Mouse (Mus musculus) heart, embryonic 16.5 days (tissue): ENCODE results near the gene Thap2. TPM values are rescaled to one million over a fixed set of nuclear protein-coding genes. Genes with fewer than 3 reads are reported as not detected.
A peak's percentile ranks its signal among the peaks of the same experiment; 100 is the strongest.

ENCODE experiments used
- ATAC-seq: fragments of 200-750 bp; cut with Nextera tagmentation; replicated peaks from 2 replicates; pipeline ENCODE4 v1.8.0; 2017; ENCODE audit warnings: moderate number of reproducible peaks; ENCODE audit not compliant: insufficient read depth, low FRiP score; ENCODE audit errors: extremely low read depth
- H3K27ac ChIP-seq: fragments of 300-500 bp; sonication (generic); 2 replicates; pipeline ENCODE4 v1.5.1; 2014; ENCODE audit warnings: mild to moderate bottlenecking, low read length, control low read depth, moderate library complexity
- H3K27me3 ChIP-seq: fragments of 300-500 bp; sonication (generic); 2 replicates; pipeline ENCODE4 v1.6.1; 2014; ENCODE audit warnings: low read length, mixed read lengths; ENCODE audit not compliant: control insufficient read depth, insufficient read depth
- H3K36me3 ChIP-seq: fragments of 300-500 bp; sonication (generic); 2 replicates; pipeline ENCODE4 v1.6.1; 2014; ENCODE audit not compliant: control insufficient read depth, insufficient read depth
- H3K4me1 ChIP-seq: fragments of 300-500 bp; sonication (generic); 2 replicates; pipeline ENCODE4 v1.6.1; 2014; ENCODE audit warnings: low read length, mixed read lengths; ENCODE audit not compliant: control insufficient read depth, insufficient read depth
- H3K4me2 ChIP-seq: fragments of 300-500 bp; sonication (generic); 2 replicates; pipeline ENCODE4 v1.6.1; 2014; ENCODE audit warnings: low read depth, mild to moderate bottlenecking, control low read depth, low read length
- H3K4me3 ChIP-seq: fragments of 300-500 bp; sonication (generic); 2 replicates; pipeline ENCODE4 v1.5.1; 2014; ENCODE audit warnings: mild to moderate bottlenecking, control low read depth, low read length
- H3K9ac ChIP-seq: fragments of 300-500 bp; sonication (generic); 2 replicates; pipeline ENCODE4 v1.6.1; 2014; ENCODE audit warnings: low read length, control low read depth
- H3K9me3 ChIP-seq: fragments of 300-500 bp; sonication (generic); replicated peaks from 2 replicates; pipeline ENCODE4 v1.6.1; 2016; ENCODE audit warnings: low read length; ENCODE audit not compliant: control insufficient read depth
- WGBS: fragments of 180-500 bp; shearing (Covaris S2); extraction: QIAGEN DNeasy Blood & Tissue Kit; methylation state at CpG from one replicate; pipeline ENCODE4 v1.1.7; 2014; 5-methylcytosine and 5-hydroxymethylcytosine counted together
- polyA plus RNA-seq: library from polyadenylated mRNA; unstranded; fragments of >200 nt; fragmentation: Nextera tagmentation; extraction: Ambion mirVana; gene quantifications from 2 replicates; pipeline ENCODE4 v1.2.1, GENCODE M21; 2015

Thap2 gene
- polyA plus RNA-seq, 1 experiment from 2014 or later = 15.8 TPM

DNA sequence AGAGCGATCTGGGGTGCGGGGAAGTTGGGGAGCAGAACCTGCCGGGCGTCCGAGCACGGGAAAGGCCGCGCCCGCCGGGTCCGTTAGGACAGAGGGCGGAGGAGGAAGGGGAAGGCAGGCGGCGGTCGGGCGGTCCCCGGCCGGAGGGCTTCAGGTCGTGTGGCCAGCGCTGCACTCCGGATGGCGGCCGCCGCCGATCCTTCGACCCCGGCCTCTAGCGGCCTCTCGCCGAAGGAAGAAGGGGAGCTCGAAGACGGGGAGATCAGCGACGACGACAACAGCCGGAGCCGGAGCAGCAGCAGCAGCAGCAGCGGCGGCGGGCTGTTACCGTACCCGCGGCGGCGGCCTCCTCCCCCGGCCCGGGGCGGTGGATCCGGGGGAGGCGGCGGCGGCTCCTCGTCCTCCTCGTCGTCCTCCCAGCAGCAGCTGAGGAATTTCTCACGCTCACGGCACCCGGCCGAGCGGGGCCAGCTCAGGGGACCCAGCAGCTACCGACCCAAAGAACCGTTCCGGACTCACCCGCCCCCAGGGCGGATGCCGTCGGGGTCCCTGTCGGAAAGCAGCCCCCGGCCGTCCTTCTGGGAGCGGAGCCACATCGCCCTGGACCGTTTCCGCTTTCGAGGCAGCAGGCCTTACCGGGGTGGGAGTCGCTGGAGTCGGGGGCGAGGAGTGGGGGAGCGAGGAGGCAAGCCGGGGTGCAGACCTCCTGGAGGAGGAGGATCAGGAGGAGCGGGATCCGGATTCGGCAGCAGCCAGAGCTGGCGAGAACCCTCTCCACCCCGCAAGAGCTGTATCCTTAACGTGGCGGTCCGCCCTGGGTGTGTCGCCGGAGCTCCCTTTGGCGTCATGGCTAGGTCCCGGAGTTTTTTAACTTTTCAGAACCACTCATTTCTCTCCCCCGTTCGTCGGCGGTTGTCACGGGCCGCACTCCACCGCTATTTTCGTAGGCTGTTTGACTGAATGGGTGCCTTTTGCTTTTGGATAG is 1.1 kb upstream of the Thap2 start:
- peak; percentile 38 for ATAC-seq
- peak overlapping the region; percentile 91 for H3K4me3 ChIP-seq
- under 1% methylated on average over 94 of the region's 101 CpGs for WGBS

DNA sequence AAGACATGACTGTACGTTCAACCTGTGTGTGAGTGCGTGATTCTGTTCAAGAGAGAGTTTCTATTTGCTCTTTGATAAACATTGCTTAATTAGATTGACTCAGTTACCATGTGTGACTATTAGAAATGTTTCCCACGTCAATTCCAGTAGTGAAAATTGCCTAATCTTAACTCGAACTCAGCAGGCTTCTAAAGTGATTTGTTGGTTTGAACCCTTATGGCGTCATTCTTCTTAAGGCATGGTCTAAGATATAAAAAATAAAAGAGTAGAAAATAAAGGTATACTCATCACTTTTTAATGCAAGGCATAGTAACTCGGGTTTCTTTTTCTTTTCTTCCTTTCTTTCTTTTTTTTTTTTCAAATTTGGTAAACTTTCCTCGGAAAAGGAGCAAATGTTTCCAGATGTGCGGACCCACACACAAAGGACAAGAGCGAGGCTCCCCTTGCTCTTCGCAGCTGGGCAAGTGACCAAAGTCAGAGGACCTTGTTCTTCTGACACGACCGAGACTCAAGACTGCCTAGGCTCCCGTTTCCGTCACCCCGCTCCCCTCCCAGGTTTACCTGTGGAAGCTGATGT is 511 bp downstream of the Thap2 start:
- no peaks in the 10 kb centered on the region for H3K9me3 ChIP-seq
- H3K4me1 ChIP-seq = peaks cover 27% of the 10 kb centered on the region
- ATAC-seq = no peak
- no peaks in the 10 kb centered on the region for H3K36me3 ChIP-seq
- peak overlapping the region; percentile 91 for H3K4me3 ChIP-seq
- peak overlapping the region; percentile 93 for H3K9ac ChIP-seq
- no peaks in the 10 kb centered on the region for H3K27me3 ChIP-seq
- H3K4me2 ChIP-seq = peak overlapping the region; percentile 82
- WGBS = 1% methylated on average over 15 of the region's 15 CpGs
- H3K27ac ChIP-seq = peak overlapping the region; percentile 97

More for the DNA sequence above, 1.1 kb upstream of the Thap2 start:
- H3K9ac ChIP-seq = peak overlapping the region; percentile 98
- no peaks in the 10 kb centered on the region for H3K27me3 ChIP-seq
- peaks cover 5% of the 10 kb centered on the region; the same call in 1 of the 2 replicates for H3K36me3 ChIP-seq
- peak overlapping the region; percentile 98 for H3K27ac ChIP-seq
- peak overlapping the region; percentile 87 for H3K4me2 ChIP-seq
- H3K9me3 ChIP-seq = no peaks in the 10 kb centered on the region
- H3K4me1 ChIP-seq = peaks cover 27% of the 10 kb centered on the region

DNA sequence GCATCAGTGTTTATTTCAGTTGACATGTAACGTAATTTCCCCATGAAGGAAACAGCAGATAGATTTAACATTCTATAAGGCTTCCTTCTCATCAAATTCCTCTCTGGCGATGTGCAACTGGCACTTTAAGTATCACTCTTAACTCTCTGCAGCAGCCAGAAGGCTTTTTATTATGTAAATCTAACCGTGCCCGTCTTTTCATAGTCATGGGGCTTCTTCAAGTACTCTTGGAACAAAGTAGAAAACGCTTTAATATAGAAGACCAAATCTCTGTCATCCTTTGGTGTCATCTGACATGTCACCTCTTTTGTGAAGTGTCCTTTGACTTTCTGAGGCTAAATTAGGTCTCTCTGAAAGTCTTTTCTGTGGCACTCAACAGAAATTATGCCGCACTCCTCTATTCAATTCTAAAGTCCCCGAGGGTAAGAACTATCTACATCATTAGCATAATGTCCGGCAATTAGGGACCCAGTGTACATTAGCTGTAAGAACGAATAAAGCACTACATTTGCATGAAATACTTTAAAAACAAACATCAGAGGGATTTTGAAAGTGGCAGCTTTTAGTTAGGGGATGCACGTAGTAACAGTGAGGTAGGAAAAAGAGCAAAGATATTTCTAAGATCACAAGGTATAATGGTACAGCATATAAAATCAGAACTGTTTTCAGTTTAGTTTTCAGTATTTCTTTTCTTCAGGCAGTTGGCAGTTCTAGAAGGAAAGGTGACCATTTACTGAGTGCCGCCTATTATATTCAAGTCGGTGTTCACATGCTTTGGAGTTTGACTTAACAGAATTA is 1.2 kb downstream of the Thap2 start:
- Histone ChIP-seq H3K36me3 (no peaks in the 10 kb centered on the region), H3K27me3 (no peaks in the 10 kb centered on the region), H3K4me3 (peak overlapping the region; percentile 91), H3K4me1 (peaks cover 25% of the 10 kb centered on the region), H3K4me2 (peak overlapping the region; percentile 82), H3K27ac (peak overlapping the region; percentile 65), H3K9ac (peak overlapping the region; percentile 93), H3K9me3 (no peaks in the 10 kb centered on the region)
- no peak for ATAC-seq
- 38% methylated on average over 12 of the region's 12 CpGs for WGBS

DNA sequence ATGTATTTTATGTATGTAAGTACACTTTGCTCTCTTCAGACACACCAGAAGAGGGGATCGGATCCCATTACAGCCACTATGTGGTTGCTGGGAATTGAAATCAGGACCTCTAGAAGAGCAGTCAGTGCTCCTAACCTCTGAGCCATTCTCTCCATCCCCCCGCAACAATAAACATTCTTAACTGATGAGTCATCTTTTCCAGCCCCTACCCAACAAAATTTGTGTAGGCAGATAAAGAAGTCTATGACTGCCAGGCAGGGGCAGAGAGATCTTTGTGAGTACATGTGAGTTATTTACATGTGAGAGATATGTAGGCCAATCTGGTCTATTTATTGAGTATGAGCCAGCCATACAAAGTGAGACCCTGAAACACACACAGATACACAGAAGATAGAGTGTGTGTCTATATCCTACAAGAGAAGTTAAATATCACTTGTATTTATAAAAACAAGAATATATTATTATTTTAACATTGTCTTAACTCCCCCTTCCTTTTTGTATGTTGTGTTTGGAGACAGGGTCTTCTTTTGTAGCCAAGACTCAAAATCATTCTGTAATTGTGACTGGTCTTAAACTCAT is 2.6 kb downstream of the Thap2 start:
- no peak overlapping the region for H3K4me2 ChIP-seq
- WGBS = 40% methylated on average over 2 of the region's 2 CpGs

DNA sequence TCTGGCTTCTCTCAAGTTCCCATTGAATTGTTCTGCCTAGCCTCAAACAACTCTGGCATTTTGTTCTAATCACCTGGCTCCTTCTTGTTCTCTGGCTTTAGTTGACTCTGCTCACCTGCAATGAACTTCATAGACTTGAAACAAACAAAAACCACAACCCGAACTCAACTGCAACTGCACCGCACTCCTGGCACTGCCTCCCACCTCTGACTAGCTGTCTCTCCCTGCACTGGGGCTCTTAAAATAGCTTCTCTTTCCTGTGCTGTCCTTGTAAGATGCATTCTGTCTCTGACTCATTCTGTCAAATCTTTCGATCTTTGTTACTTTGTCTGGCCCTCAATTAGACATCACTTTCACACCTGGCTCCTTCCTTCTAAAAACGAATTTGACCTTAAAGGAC is 21.1 kb downstream of the Thap2 start:
- Histone ChIP-seq H3K4me3 (peak overlapping the region; percentile 74), H3K36me3 (no peaks in the 10 kb centered on the region), H3K9ac (peak overlapping the region; percentile 81), H3K27me3 (no peaks in the 10 kb centered on the region), H3K9me3 (no peaks in the 10 kb centered on the region), H3K27ac (peak overlapping the region; percentile 96), H3K4me2 (peak overlapping the region; percentile 87), H3K4me1 (peaks cover 17% of the 10 kb centered on the region)
- ATAC-seq = no peak
- 64% methylated on average over 4 of the region's 4 CpGs for WGBS

More for the DNA sequence above, 2.6 kb downstream of the Thap2 start:
- peaks cover 18% of the 10 kb centered on the region for H3K4me1 ChIP-seq
- no peaks in the 10 kb centered on the region for H3K36me3 ChIP-seq
- no peak overlapping the region; the same call in 1 of the 2 replicates for H3K27ac ChIP-seq
- H3K4me3 ChIP-seq = no peak overlapping the region
- H3K27me3 ChIP-seq = no peaks in the 10 kb centered on the region
- H3K9me3 ChIP-seq = no peaks in the 10 kb centered on the region
- no peak for ATAC-seq
- no peak overlapping the region for H3K9ac ChIP-seq

DNA sequence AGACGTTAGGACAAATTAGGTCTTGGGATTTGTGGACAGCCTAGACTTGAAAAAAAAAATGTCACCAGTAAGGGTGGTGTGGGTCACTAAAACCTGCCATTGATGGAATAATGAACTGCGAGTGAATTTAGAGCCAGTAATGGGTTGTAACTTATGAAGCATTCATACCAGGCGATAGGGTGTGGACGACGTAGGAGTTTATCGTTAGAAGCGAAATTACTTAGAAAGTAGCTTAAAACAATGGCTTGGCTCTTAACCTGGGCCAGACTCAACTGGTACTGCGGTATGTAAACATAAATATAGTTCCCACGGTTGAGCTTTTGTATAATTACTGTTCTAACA is 21.6 kb downstream of the Thap2 start:
- Histone ChIP-seq H3K4me3 (peak overlapping the region; percentile 74), H3K9me3 (no peaks in the 10 kb centered on the region), H3K27ac (peak overlapping the region; percentile 96), H3K36me3 (no peaks in the 10 kb centered on the region), H3K4me2 (peak overlapping the region; percentile 87), H3K27me3 (no peaks in the 10 kb centered on the region), H3K9ac (peak overlapping the region; percentile 81), H3K4me1 (peaks cover 17% of the 10 kb centered on the region)
- WGBS = 8% methylated on average over 9 of the region's 9 CpGs
- ATAC-seq = peak; percentile 2; the same call in 1 of the 2 replicates

DNA sequence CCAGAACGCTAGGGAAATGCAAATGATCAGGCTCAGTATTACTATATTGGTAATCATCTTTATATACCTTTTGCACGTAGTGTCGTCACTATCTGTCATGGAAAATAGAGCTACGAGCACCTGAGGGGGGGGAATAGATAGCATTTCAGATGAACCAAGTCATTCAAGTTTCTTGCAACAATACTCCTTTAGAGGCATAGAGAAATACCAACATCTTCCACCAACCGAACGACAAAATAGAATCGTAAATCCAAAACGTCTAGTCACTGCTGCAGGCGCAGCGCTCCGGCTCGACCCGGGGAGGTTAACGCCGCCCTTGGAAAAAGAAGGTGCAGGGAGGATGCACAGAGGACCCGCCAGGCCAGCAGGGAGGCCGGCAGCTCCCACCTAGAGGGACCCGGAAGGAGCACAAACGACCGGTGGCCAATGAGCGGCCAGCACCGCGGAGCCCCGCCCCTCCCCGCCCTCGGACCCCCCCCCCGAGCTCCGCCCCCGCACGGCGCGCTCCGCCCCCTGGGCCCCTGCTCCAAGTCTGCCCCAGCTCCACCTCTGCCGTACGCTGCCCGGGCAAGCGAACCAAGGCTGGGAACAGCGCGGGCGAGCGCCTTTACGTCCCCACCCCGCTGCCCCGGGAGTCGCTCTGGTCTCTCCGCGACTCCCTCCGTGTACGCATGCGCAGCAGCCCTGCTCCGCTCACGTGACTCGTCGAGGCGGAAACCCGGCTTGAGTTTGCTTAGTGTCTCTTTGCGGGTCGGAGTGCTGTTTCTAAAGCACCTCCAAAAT is 22.2 kb downstream of the Thap2 start, which contains the start of gene Tmem19:
Gene Tmem19 (minus strand): TSS at position 662 of the 783 bp plus-strand sequence.
- Histone ChIP-seq H3K4me3 (peak within 1 kb of the TSS; percentile 74), H3K4me2 (peak within 1 kb of the TSS; percentile 87), H3K27me3 (no peaks in the 10 kb centered on the region), H3K27ac (peak within 1 kb of the TSS; percentile 96), H3K9ac (peak within 1 kb of the TSS; percentile 81), H3K9me3 (no peaks in the 10 kb centered on the region), H3K4me1 (peaks cover 13% of the 10 kb centered on the region), H3K36me3 (no peaks in the 10 kb centered on the region)
- under 1% methylated on average over 46 of the region's 58 CpGs for WGBS
- ATAC-seq = peak; percentile 98

DNA sequence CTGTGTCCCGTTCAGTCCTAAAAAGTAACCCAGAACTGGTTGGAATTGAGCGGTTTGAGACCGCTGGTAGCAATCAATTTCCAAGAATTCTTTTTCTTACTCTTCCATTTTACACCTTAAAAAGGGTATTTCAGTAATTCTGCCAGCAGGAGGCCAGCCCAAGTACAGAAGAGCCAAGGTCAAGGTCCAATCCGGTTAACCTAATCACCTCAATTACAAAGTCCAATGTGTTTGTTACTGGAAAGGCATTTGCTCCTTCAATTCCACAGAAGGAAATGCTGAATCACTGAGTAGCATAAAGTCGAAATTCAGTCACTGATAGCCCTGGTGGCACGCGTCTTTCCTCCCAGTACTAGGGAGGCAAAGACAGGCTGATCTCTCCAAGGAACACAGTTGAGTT is 25.2 kb downstream of the Thap2 start:
- no peak overlapping the region for H3K4me3 ChIP-seq
- WGBS = 87% methylated on average over 7 of the region's 7 CpGs
- peaks cover 13% of the 10 kb centered on the region for H3K4me1 ChIP-seq
- no peaks in the 10 kb centered on the region for H3K27me3 ChIP-seq
- no peaks in the 10 kb centered on the region for H3K9me3 ChIP-seq
- ATAC-seq = no peak
- no peak overlapping the region for H3K9ac ChIP-seq
- H3K4me2 ChIP-seq = no peak overlapping the region
- peaks cover 8% of the 10 kb centered on the region; the same call in 1 of the 2 replicates for H3K36me3 ChIP-seq
- H3K27ac ChIP-seq = no peak overlapping the region
